Mouse (Mus musculus) forebrain, embryonic 11.5 days (tissue): ENCODE measurements around the gene C1ql2. TPM values are rescaled to one million over a fixed set of nuclear protein-coding genes. Genes with fewer than 3 reads are reported as not detected.
A peak's percentile ranks its signal among the peaks of the same experiment; 100 is the strongest.

Experiments used
- ATAC-seq: fragments of 200-750 bp; cut with Nextera tagmentation; replicated peaks from 2 replicates; pipeline ENCODE4 v1.8.0; 2017; ENCODE audit warnings: moderate TSS enrichment; ENCODE audit not compliant: low FRiP score
- DNase-seq: peaks from one replicate; pipeline ENCODE4 v3.0.0-alpha.2; 2017; ENCODE audit warnings: low spot score
- H3K27ac ChIP-seq: fragments of 300-500 bp; sonication (generic); 2 replicates; pipeline ENCODE4 v1.5.1; 2014; ENCODE audit warnings: low read depth, low read length
- H3K27me3 ChIP-seq: fragments of 300-500 bp; sonication (generic); 2 replicates; pipeline ENCODE4 v1.6.1; 2014; ENCODE audit warnings: mild to moderate bottlenecking, low read length, mixed read lengths; ENCODE audit not compliant: control insufficient read depth, insufficient read depth
- H3K36me3 ChIP-seq: fragments of 300-500 bp; sonication (generic); 2 replicates; pipeline ENCODE4 v1.6.1; 2014; ENCODE audit warnings: mild to moderate bottlenecking, low read length, moderate library complexity, mixed read lengths; ENCODE audit not compliant: control insufficient read depth, insufficient read depth
- H3K4me1 ChIP-seq: fragments of 300-500 bp; sonication (generic); replicated peaks from 2 replicates; pipeline ENCODE4 v1.6.1; 2014; ENCODE audit warnings: low read length, mixed read lengths; ENCODE audit not compliant: control insufficient read depth, insufficient read depth
- H3K4me2 ChIP-seq: fragments of 300-500 bp; sonication (generic); 2 replicates; pipeline ENCODE4 v1.6.1; 2014; ENCODE audit warnings: low read depth, mild to moderate bottlenecking, low read length, moderate library complexity, mixed read lengths; ENCODE audit not compliant: severe bottlenecking
- H3K4me3 ChIP-seq: fragments of 300-500 bp; sonication (generic); 2 replicates; pipeline ENCODE4 v1.5.1; 2014; ENCODE audit warnings: low read depth, low read length
- H3K9ac ChIP-seq: fragments of 300-500 bp; sonication (generic); 2 replicates; pipeline ENCODE4 v1.6.1; 2014; ENCODE audit warnings: low read length
- H3K9me3 ChIP-seq: fragments of 300-500 bp; sonication (generic); 2 replicates; pipeline ENCODE4 v1.6.1; 2016; ENCODE audit warnings: low read length, mixed read lengths; ENCODE audit not compliant: control insufficient read depth
- WGBS: fragments of 180-500 bp; shearing (Covaris S2); extraction: QIAGEN DNeasy Blood & Tissue Kit; methylation state at CpG from one replicate; pipeline ENCODE4 v1.1.7; 2014; 5-methylcytosine and 5-hydroxymethylcytosine counted together
- polyA plus RNA-seq: library from polyadenylated mRNA; unstranded; fragments of >200 nt; fragmentation: Nextera tagmentation; extraction: Ambion mirVana; gene quantifications from 2 replicates; pipeline ENCODE4 v1.2.1, GENCODE M21; 2014

C1ql2 gene
- polyA plus RNA-seq, 1 experiment from 2014 or later: not detected

GRCm38 (mm10) chr1:120357371-120358274, 17.2 kb downstream of the C1ql2 start:
- 0 out of 2 replicates have a peak, but pooled peaks cover 2% of the 10 kb centered on the region for H3K4me1 ChIP-seq
- no peaks in the 10 kb centered on the region for H3K36me3 ChIP-seq
- WGBS: 6% methylated on average over 16 of the region's 16 CpGs
- 0 out of 2 replicates have a peak, but pooled peaks cover 2% of the 10 kb centered on the region for H3K27me3 ChIP-seq
- peak; percentile 80 for ATAC-seq
- peak overlapping the region; percentile 6; the same call in 1 of the 2 replicates for H3K4me3 ChIP-seq
- DNase-seq: peak; percentile 65
- H3K9me3 ChIP-seq: no peaks in the 10 kb centered on the region
- no peak overlapping the region for H3K9ac ChIP-seq
- peak overlapping the region; percentile 36; the same call in 1 of the 2 replicates for H3K4me2 ChIP-seq
- no peak overlapping the region for H3K27ac ChIP-seq

GRCm38 (mm10) chr1:120363638-120364037, 23.3 kb downstream of the C1ql2 start:
- WGBS: 80% methylated on average over 1 of the region's 1 CpGs
- no peak overlapping the region for H3K4me2 ChIP-seq
- no peaks in the 10 kb centered on the region for H3K9me3 ChIP-seq
- ATAC-seq: no peak
- no peaks in the 10 kb centered on the region for H3K27me3 ChIP-seq
- no peaks in the 10 kb centered on the region for H3K4me1 ChIP-seq
- no peak overlapping the region for H3K9ac ChIP-seq
- H3K36me3 ChIP-seq: no peaks in the 10 kb centered on the region
- no peak overlapping the region for H3K27ac ChIP-seq
- no peak overlapping the region for H3K4me3 ChIP-seq
- DNase-seq: no peak

- DNase-seq (no peak), ATAC-seq (no peak)
- Histone ChIP-seq H3K9ac (no peak overlapping the region), H3K4me3 (no peak overlapping the region), H3K27ac (no peak overlapping the region), H3K27me3 (no peaks in the 10 kb centered on the region), H3K9me3 (no peaks in the 10 kb centered on the region), H3K36me3 (no peaks in the 10 kb centered on the region), H3K4me2 (no peak overlapping the region), H3K4me1 (no peaks in the 10 kb centered on the region)
- 74% methylated on average over 3 of the region's 3 CpGs for WGBS
Measured at GRCm38 (mm10) chr1:120368138-120368537, 27.8 kb downstream of the C1ql2 start.

GRCm38 (mm10) chr1:120374131-120374530, 33.7 kb downstream of the C1ql2 start:
- H3K9me3 ChIP-seq: no peaks in the 10 kb centered on the region
- no peak overlapping the region for H3K4me3 ChIP-seq
- no peak overlapping the region for H3K27ac ChIP-seq
- WGBS: 85% methylated on average over 7 of the region's 7 CpGs
- no peak for ATAC-seq
- no peak for DNase-seq
- no peaks in the 10 kb centered on the region for H3K27me3 ChIP-seq
- H3K4me2 ChIP-seq: no peak overlapping the region
- no peaks in the 10 kb centered on the region for H3K36me3 ChIP-seq
- no peak overlapping the region for H3K9ac ChIP-seq
- no peaks in the 10 kb centered on the region for H3K4me1 ChIP-seq

- Histone ChIP-seq H3K9ac (no peak overlapping the region), H3K9me3 (no peaks in the 10 kb centered on the region), H3K27me3 (no peaks in the 10 kb centered on the region), H3K4me3 (no peak overlapping the region), H3K27ac (no peak overlapping the region), H3K4me1 (no peaks in the 10 kb centered on the region), H3K4me2 (no peak overlapping the region), H3K36me3 (no peaks in the 10 kb centered on the region)
- DNase-seq (no peak), ATAC-seq (no peak)
- 68% methylated on average over 2 of the region's 2 CpGs for WGBS
Measured at GRCm38 (mm10) chr1:120374832-120375231, 34.5 kb downstream of the C1ql2 start.

DNA sequence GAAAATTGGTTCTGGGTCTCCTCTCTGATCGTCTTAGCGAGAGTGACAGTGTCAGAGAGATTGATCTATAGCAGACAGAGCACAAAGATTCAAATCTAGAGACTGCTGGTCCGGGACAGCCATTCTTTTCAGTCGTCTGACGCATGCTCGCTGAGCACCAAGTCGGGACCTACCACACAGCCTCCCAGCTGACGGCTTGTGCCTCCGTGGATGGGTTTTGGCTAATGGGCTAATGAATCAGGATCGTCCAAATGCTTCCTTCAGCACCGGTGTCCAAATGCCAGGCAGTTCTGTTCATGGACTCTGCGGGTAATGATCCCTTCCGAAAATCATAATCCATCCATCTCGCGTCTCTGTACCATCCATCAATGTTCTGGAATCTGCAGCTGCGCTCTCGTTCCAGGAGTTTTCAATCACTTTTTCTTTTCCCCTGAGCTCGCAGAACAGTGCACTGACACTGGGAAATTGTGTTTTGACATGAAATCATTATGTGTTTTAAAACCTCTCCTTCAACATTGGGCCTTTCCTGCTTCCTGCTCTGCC, 44.7 kb downstream of the C1ql2 start:
- DNase-seq: no peak
- no peak for ATAC-seq
- no peaks in the 10 kb centered on the region for H3K9me3 ChIP-seq
- no peak overlapping the region for H3K4me3 ChIP-seq
- WGBS: 87% methylated on average over 18 of the region's 18 CpGs
- H3K27me3 ChIP-seq: no peaks in the 10 kb centered on the region
- no peaks in the 10 kb centered on the region for H3K4me1 ChIP-seq
- no peak overlapping the region for H3K9ac ChIP-seq
- H3K27ac ChIP-seq: no peak overlapping the region
- H3K36me3 ChIP-seq: no peaks in the 10 kb centered on the region
- H3K4me2 ChIP-seq: no peak overlapping the region

GRCm38 (mm10) chr1:120389734-120390133, 49.4 kb downstream of the C1ql2 start:
- Histone ChIP-seq H3K27me3 (no peaks in the 10 kb centered on the region), H3K4me2 (no peak overlapping the region), H3K4me3 (no peak overlapping the region), H3K9me3 (no peaks in the 10 kb centered on the region), H3K4me1 (no peaks in the 10 kb centered on the region), H3K36me3 (no peaks in the 10 kb centered on the region), H3K9ac (no peak overlapping the region), H3K27ac (no peak overlapping the region)
- DNase-seq (no peak), ATAC-seq (no peak)
- 51% methylated on average over 6 of the region's 6 CpGs for WGBS

DNA sequence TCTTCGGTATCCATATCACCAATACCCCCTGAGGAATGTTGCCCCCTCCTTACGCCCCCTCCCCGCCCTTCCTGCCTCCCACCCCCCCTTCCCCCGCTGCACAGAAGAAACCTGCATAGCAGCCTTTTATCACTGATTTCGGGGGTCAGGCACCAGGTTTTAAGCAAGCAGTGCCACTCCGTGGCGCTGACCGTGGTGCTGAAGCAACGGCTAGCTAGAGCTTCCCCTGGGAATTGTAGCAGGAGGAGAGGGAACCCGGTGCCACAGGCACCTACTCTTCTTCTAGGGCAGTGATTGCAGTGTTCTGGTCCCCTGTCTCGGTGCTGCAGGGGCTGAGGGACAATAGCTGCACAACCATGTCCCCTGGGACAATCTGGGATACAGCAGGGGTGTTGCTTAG, 50.0 kb downstream of the C1ql2 start:
- Histone ChIP-seq H3K4me3 (no peak overlapping the region), H3K27ac (no peak overlapping the region), H3K4me1 (no peaks in the 10 kb centered on the region), H3K27me3 (no peaks in the 10 kb centered on the region), H3K4me2 (no peak overlapping the region), H3K36me3 (no peaks in the 10 kb centered on the region), H3K9me3 (no peaks in the 10 kb centered on the region), H3K9ac (no peak overlapping the region)
- DNase-seq (peak; percentile 83), ATAC-seq (no peak)
- 4% methylated on average over 11 of the region's 11 CpGs for WGBS
